Mouse (Mus musculus): ENCODE data around the gene Nfib. TPM values are rescaled to one million over a fixed set of nuclear protein-coding genes. Genes with fewer than 3 reads are reported as not detected.

The Nfib gene
- polyA plus RNA-seq, 1 experiment: 44.3 TPM

- no peaks in the 10 kb centered on the region for H3K27me3 ChIP-seq (ENCODE audit: control insufficient read depth, insufficient read depth, low read length)
- H3K27ac ChIP-seq (ENCODE audit: insufficient read depth, low read length): no peak overlapping the region
- no peak for DNase-seq
- 94% methylated on average over 8 of the region's 8 CpGs for WGBS
- TF ChIP-seq CTCF (IDR thresholded peaks at IDR 0.05; ENCODE audit: borderline replicate concordance, insufficient read depth, low read depth, low read length) (no peak), POLR2A (IDR thresholded peaks at IDR 0.05; ENCODE audit: borderline replicate concordance, insufficient read depth, low read length) (no peak)
- no peaks in the 10 kb centered on the region for H3K4me1 ChIP-seq (ENCODE audit: control insufficient read depth, insufficient read depth, low read length)
- H3K4me3 ChIP-seq (replicated peaks; ENCODE audit: insufficient read depth, low read depth, low read length): no peak overlapping the region
These were observed 17.5 kb upstream of the Nfib start for GRCm38 (mm10) chr4:82723048-82723447.

DNA sequence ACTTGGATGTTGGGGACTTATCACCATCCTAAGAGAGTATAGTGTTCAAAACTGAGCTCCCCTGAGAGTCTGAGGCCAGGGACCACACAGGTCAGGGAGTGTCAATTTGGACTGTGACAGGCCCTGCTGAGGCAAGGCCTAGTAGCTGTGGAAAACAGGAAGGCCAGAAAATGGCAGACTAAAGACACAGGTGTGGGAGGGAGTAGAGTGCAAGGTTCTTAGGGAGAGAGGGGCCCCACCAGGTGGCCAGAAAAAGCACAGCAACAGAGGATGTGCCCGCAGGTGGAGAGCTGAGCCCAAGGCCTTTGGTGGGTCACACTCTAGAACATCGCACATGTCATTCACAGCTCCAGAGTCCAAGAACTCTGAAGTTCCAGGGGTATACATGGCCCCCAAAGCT, 10.3 kb upstream of the Nfib start:
- TF ChIP-seq POLR2A (IDR thresholded peaks at IDR 0.05; ENCODE audit: borderline replicate concordance, insufficient read depth, low read length): no peak
- TF ChIP-seq CTCF (IDR thresholded peaks at IDR 0.05; ENCODE audit: borderline replicate concordance, insufficient read depth, low read depth, low read length): no peak
- Histone ChIP-seq H3K4me1 (ENCODE audit: control insufficient read depth, insufficient read depth, low read length) (no peaks in the 10 kb centered on the region), H3K27ac (ENCODE audit: insufficient read depth, low read length) (no peak overlapping the region), H3K27me3 (ENCODE audit: control insufficient read depth, insufficient read depth, low read length) (no peaks in the 10 kb centered on the region), H3K4me3 (replicated peaks; ENCODE audit: insufficient read depth, low read depth, low read length) (no peak overlapping the region)
- 89% methylated on average over 2 of the region's 2 CpGs for WGBS
- no peak for DNase-seq

GRCm38 (mm10) chr4:82711611-82712295, 6.2 kb upstream of the Nfib start:
- H3K4me3 ChIP-seq (replicated peaks; ENCODE audit: insufficient read depth, low read depth, low read length): no peak overlapping the region
- no peaks in the 10 kb centered on the region for H3K4me1 ChIP-seq (ENCODE audit: control insufficient read depth, insufficient read depth, low read length)
- no peaks in the 10 kb centered on the region for H3K27me3 ChIP-seq (ENCODE audit: control insufficient read depth, insufficient read depth, low read length)
- TF ChIP-seq CTCF (IDR thresholded peaks at IDR 0.05; ENCODE audit: borderline replicate concordance, insufficient read depth, low read depth, low read length): no peak
- TF ChIP-seq POLR2A (IDR thresholded peaks at IDR 0.05; ENCODE audit: borderline replicate concordance, insufficient read depth, low read length): no peak
- DNase-seq: no peak
- WGBS: 87% methylated on average over 7 of the region's 7 CpGs
- H3K27ac ChIP-seq (ENCODE audit: insufficient read depth, low read length): no peak overlapping the region

DNA sequence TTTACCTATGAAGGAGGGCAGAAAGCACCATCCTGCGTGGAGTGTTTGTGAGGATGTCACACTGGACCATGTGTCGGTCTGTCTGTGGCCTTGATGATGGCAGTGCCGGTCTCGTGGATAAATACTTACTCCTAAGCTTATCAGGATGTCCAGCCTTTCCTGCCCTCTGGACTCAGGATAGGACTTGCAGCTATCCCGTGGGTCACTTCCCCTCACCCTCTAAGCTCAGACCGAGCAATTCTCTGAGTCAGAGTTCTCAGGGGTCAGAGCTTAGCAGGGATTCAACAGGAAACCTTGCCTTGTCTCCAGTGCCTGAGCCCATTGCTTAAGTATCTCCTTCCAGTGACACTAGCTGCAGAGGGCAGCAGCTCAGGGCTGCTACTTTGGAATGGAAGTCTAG, 4.1 kb upstream of the Nfib start:
- no peak for TF ChIP-seq POLR2A (IDR thresholded peaks at IDR 0.05; ENCODE audit: borderline replicate concordance, insufficient read depth, low read length)
- no peak for TF ChIP-seq CTCF (IDR thresholded peaks at IDR 0.05; ENCODE audit: borderline replicate concordance, insufficient read depth, low read depth, low read length)
- no peak overlapping the region for H3K4me3 ChIP-seq (replicated peaks; ENCODE audit: insufficient read depth, low read depth, low read length)
- DNase-seq: no peak
- peaks cover 3% of the 10 kb centered on the region; the same call in 1 of the 2 replicates for H3K4me1 ChIP-seq (ENCODE audit: control insufficient read depth, insufficient read depth, low read length)
- 96% methylated on average over 6 of the region's 6 CpGs for WGBS
- no peak overlapping the region for H3K27ac ChIP-seq (ENCODE audit: insufficient read depth, low read length)
- H3K27me3 ChIP-seq (ENCODE audit: control insufficient read depth, insufficient read depth, low read length): no peaks in the 10 kb centered on the region

- Histone ChIP-seq H3K4me3 (replicated peaks; ENCODE audit: insufficient read depth, low read depth, low read length) (no peak overlapping the region), H3K4me1 (ENCODE audit: control insufficient read depth, insufficient read depth, low read length) (peaks cover 3% of the 10 kb centered on the region; the same call in 1 of the 2 replicates), H3K27ac (ENCODE audit: insufficient read depth, low read length) (no peak overlapping the region), H3K27me3 (ENCODE audit: control insufficient read depth, insufficient read depth, low read length) (no peaks in the 10 kb centered on the region)
- 78% methylated on average over 2 of the region's 2 CpGs for WGBS
- no peak for DNase-seq
- TF ChIP-seq POLR2A (IDR thresholded peaks at IDR 0.05; ENCODE audit: borderline replicate concordance, insufficient read depth, low read length) (no peak), CTCF (IDR thresholded peaks at IDR 0.05; ENCODE audit: borderline replicate concordance, insufficient read depth, low read depth, low read length) (no peak)
These were observed 462 bp upstream of the Nfib start for GRCm38 (mm10) chr4:82706012-82706411.

DNA sequence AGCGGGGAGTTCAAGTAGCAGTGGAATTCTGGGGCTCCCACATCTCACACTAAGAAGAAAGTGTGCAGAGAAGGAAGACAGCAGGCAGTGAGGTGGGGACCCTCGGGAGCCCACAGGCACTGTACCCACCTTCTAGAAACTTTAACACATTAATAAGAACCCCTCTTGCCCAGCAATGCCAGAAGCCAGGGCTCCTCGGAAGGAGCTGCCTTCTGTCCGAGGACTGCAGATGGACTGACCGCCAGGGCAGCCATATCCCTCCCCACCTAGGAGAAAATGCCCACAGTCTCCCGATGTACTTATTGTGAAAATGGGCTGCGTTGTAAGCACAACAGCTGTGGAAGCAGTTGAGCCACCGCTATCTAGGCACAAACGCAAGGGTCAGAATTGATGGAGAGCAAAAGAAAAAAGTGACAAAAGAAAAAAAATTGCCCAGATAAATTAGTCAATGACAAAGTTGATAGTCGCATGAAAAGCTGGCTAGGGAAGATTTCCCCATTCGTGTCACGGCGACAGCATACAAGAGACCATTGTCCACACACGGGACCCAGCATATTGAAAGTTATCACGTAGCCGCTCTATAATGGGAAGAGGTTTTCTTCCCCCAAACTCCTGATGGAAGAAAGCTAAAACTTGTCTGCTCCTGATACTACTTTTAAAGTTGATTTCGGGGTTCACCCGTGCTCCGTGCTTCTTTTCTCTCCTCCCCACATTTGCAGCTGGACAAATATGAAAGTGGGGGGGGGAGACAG, 1.3 kb downstream of the Nfib start:
- no peaks in the 10 kb centered on the region for H3K27me3 ChIP-seq (ENCODE audit: control insufficient read depth, insufficient read depth, low read length)
- DNase-seq: no peak
- H3K27ac ChIP-seq (ENCODE audit: insufficient read depth, low read length): no peak overlapping the region
- H3K4me3 ChIP-seq (replicated peaks; ENCODE audit: insufficient read depth, low read depth, low read length): peak overlapping the region; percentile 57
- TF ChIP-seq CTCF (IDR thresholded peaks at IDR 0.05; ENCODE audit: borderline replicate concordance, insufficient read depth, low read depth, low read length) (no peak), POLR2A (IDR thresholded peaks at IDR 0.05; ENCODE audit: borderline replicate concordance, insufficient read depth, low read length) (no peak)
- peaks cover 6% of the 10 kb centered on the region; the same call in 1 of the 2 replicates for H3K4me1 ChIP-seq (ENCODE audit: control insufficient read depth, insufficient read depth, low read length)
- 12% methylated on average over 19 of the region's 19 CpGs for WGBS

DNA sequence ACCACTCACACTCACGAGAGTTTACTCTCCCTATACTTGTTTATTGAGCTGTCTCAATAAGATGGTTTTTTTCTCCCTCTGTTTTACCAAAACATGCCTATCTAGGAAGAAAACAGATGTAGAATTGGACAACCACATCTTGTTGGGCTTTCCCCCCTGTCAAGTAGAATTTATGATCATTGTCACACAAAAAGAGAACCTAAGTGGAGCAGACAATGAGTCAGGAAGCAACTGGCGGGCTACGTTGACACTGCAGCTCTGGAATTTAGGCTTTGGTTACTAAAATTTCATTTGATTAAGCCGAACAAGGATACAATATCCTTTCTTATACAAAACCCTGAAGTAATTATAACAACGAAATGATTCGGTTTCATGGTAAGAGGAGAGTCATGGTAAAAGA, 2.7 kb downstream of the Nfib start:
- 42% methylated on average over 6 of the region's 6 CpGs for WGBS
- TF ChIP-seq CTCF (IDR thresholded peaks at IDR 0.05; ENCODE audit: borderline replicate concordance, insufficient read depth, low read depth, low read length) (no peak), POLR2A (IDR thresholded peaks at IDR 0.05; ENCODE audit: borderline replicate concordance, insufficient read depth, low read length) (no peak)
- Histone ChIP-seq H3K4me1 (ENCODE audit: control insufficient read depth, insufficient read depth, low read length) (peaks cover 6% of the 10 kb centered on the region; the same call in 1 of the 2 replicates), H3K27me3 (ENCODE audit: control insufficient read depth, insufficient read depth, low read length) (no peaks in the 10 kb centered on the region), H3K4me3 (replicated peaks; ENCODE audit: insufficient read depth, low read depth, low read length) (peak overlapping the region; percentile 9), H3K27ac (ENCODE audit: insufficient read depth, low read length) (no peak overlapping the region)
- no peak for DNase-seq

DNA sequence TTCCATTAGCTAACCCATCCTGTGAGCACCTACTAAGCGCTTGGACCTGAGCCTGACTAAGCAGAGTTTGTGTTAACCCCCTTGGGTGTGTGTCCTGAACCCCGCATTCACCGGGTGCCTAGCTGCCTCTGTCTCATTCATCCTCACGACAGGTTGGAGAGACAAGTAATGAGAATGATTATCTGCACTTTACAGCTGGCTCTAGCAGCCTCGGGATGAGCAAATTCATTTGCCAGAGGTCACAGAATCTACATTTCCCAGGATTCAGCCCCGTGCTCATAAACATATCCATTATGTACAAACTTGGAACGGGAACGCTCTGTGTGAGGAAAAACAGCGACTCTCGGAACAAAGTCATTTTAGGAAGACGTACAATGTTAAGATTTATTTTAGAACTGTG, 6.0 kb downstream of the Nfib start:
- peaks cover 16% of the 10 kb centered on the region; the same call in 1 of the 2 replicates for H3K4me1 ChIP-seq (ENCODE audit: control insufficient read depth, insufficient read depth, low read length)
- DNase-seq: no peak
- no peak overlapping the region for H3K4me3 ChIP-seq (replicated peaks; ENCODE audit: insufficient read depth, low read depth, low read length)
- no peaks in the 10 kb centered on the region for H3K27me3 ChIP-seq (ENCODE audit: control insufficient read depth, insufficient read depth, low read length)
- H3K27ac ChIP-seq (ENCODE audit: insufficient read depth, low read length): no peak overlapping the region
- TF ChIP-seq CTCF (IDR thresholded peaks at IDR 0.05; ENCODE audit: borderline replicate concordance, insufficient read depth, low read depth, low read length) (no peak), POLR2A (IDR thresholded peaks at IDR 0.05; ENCODE audit: borderline replicate concordance, insufficient read depth, low read length) (no peak)
- 41% methylated on average over 11 of the region's 11 CpGs for WGBS
